Mouse (Mus musculus) midbrain, embryonic 13.5 days (tissue): ENCODE measurements around the gene Ltbp4. TPM values are rescaled to one million over a fixed set of nuclear protein-coding genes. Genes with fewer than 3 reads are reported as not detected.

Experiments used
- ATAC-seq: fragments of 200-750 bp; cut with Nextera tagmentation; 2 replicates; pipeline ENCODE4 v1.8.0; 2017; ENCODE audit warnings: mild to moderate bottlenecking, moderate TSS enrichment, moderate library complexity
- H3K27ac ChIP-seq: fragments of 300-500 bp; sonication (generic); 2 replicates; pipeline ENCODE4 v1.5.1; 2015; ENCODE audit warnings: inconsistent platforms, mild to moderate bottlenecking, moderate library complexity
- H3K27me3 ChIP-seq: fragments of 300-500 bp; sonication (generic); 2 replicates; pipeline ENCODE4 v1.6.1; 2015; ENCODE audit warnings: mild to moderate bottlenecking, inconsistent platforms
- H3K36me3 ChIP-seq: fragments of 300-500 bp; sonication (generic); 2 replicates; pipeline ENCODE4 v1.6.1; 2015; ENCODE audit warnings: mild to moderate bottlenecking, inconsistent platforms
- H3K4me1 ChIP-seq: fragments of 300-500 bp; sonication (generic); replicated peaks from 2 replicates; pipeline ENCODE4 v1.6.1; 2015; ENCODE audit warnings: inconsistent platforms
- H3K4me2 ChIP-seq: fragments of 300-500 bp; sonication (generic); replicated peaks from 2 replicates; pipeline ENCODE4 v1.6.1; 2015; ENCODE audit warnings: moderate library complexity, mild to moderate bottlenecking, inconsistent platforms
- H3K4me3 ChIP-seq: fragments of 300-500 bp; sonication (generic); replicated peaks from 2 replicates; pipeline ENCODE4 v1.5.1; 2015; ENCODE audit warnings: mild to moderate bottlenecking, inconsistent platforms
- H3K9ac ChIP-seq: fragments of 300-500 bp; sonication (generic); replicated peaks from 2 replicates; pipeline ENCODE4 v1.6.1; 2015; ENCODE audit warnings: mild to moderate bottlenecking, inconsistent platforms
- H3K9me3 ChIP-seq: fragments of 300-500 bp; sonication (generic); 2 replicates; pipeline ENCODE4 v1.6.1; 2016; ENCODE audit warnings: mild to moderate bottlenecking, inconsistent platforms
- WGBS: fragments of 180-500 bp; shearing (Covaris S2); methylation state at CpG from one replicate; pipeline ENCODE4 v1.1.7; 2015; 5-methylcytosine and 5-hydroxymethylcytosine counted together
- polyA plus RNA-seq: library from polyadenylated mRNA; unstranded; fragments of >200 nt; fragmentation: Nextera tagmentation; extraction: Ambion mirVana; gene quantifications from 2 replicates; pipeline ENCODE4 v1.2.1, GENCODE M21; 2015

Gene Ltbp4
- polyA plus RNA-seq, 1 experiment from 2014 or later: 9.1 TPM

DNA sequence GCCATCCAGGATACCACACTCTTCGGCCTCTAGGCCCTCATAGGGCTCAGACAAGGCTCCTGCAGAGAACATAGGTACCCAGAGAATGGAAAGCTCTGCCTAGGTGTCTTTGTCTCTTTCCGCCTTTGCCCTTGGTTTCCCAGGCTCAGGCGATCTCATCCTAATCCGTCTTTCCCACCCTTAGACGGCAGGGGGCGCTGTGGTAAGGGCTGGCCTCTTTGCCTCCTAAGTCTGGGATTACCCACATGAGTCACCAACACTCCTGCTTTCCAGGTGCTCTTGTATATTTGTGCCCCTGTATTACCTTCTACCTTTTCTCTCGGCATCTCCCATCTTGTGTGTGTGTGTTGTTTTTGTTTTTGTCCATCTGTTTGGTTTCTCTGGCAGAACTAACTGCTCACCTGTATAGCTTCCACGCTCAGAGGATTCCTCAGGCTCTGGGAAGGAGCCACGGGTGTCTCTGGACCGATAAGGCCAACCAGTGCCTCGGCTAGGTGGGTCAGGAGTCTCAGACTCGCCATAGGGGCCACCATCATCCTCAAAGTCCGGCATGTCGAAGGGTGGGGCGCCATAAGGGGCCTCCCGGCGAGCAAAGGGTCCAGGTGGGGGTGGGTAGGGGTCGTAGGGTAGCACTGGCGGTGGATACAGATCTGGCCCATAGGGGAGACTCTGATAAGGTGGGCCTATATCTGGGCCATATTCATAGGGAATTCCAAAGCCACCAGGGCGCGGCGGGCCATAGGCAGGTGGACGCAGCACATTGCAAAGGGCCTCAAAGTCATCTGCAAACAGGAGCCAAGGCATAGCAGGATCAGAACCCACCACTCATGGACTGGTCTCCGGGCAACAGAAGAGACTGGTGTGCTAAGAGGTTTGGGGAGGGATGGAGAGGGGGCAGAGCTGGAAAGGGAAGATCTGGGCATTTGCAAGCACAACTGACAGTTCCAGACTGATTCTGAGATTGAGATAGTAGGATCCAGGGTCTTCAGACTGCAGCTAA, 31.0 kb downstream of the Ltbp4 start:
- Histone ChIP-seq H3K36me3 (no peaks in the 10 kb centered on the region), H3K4me2 (no peak overlapping the region), H3K9me3 (no peaks in the 10 kb centered on the region), H3K9ac (no peak overlapping the region), H3K27ac (no peak overlapping the region), H3K4me3 (no peak overlapping the region), H3K27me3 (peaks cover 21% of the 10 kb centered on the region), H3K4me1 (peaks cover 10% of the 10 kb centered on the region)
- no peak for ATAC-seq
- 76% methylated on average over 24 of the region's 24 CpGs for WGBS

DNA sequence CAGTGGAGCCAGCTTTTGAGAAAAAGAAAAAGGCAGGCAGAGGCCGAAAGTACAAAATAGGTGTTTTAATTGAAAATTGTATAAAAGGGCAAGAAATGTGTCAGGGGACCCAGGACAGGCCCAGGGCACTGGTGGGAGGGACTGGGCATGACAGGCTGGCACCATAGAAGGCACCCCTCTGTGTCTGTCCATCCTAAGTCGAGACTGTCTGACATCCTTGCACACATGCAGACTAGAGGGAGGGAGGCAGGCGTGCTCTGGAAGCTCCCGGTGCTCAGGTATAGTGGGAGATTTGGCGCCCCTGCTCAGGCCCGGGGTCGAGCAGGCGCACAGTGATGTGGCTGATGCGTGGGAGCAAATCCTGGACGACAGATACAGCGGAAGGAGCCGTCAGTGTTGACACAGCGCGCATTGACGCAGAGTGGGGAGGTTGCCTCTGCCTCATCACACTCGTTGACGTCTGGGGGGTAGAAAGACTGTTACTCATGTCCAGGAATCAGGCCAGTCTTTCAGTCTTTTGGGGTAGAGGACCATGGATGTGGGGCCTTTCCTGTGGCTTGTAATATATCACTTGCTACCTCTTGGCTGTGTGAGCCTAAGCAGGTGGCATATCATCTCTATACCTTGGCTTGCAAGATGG, 32.3 kb downstream of the Ltbp4 start:
- no peak overlapping the region for H3K27ac ChIP-seq
- no peak for ATAC-seq
- 86% methylated on average over 17 of the region's 17 CpGs for WGBS
- H3K36me3 ChIP-seq: no peaks in the 10 kb centered on the region
- peaks cover 5% of the 10 kb centered on the region for H3K4me1 ChIP-seq
- H3K27me3 ChIP-seq: peaks cover 12% of the 10 kb centered on the region
- no peak overlapping the region for H3K4me3 ChIP-seq
- H3K9me3 ChIP-seq: no peaks in the 10 kb centered on the region
- H3K4me2 ChIP-seq: no peak overlapping the region
- no peak overlapping the region for H3K9ac ChIP-seq

DNA sequence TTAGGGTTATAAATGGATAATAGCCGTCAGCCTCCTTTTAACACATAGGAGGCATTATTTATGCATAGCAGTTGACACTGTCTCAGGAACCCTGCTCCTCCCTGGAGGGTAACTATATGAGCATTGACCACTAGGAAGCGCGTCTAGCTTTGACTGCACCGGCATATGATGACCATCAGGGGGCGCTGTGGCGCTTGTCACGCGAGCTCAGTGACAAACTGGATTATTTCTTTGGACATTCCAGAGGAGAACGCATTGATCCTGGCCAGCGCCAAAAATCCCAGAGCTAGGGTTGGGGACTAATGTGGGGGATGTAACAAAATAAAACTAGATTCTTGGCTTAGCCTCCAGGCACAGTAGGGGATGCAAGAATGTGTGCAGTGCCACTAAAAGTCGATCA, 35.3 kb downstream of the Ltbp4 start:
- no peak overlapping the region for H3K4me3 ChIP-seq
- no peak overlapping the region for H3K9ac ChIP-seq
- no peak overlapping the region for H3K4me2 ChIP-seq
- 0 out of 2 replicates have a peak, but pooled peaks have one; percentile 14 for ATAC-seq
- no peak overlapping the region for H3K27ac ChIP-seq
- H3K27me3 ChIP-seq: 0 out of 2 replicates have a peak, but pooled peaks cover 2% of the 10 kb centered on the region
- no peaks in the 10 kb centered on the region for H3K4me1 ChIP-seq
- no peaks in the 10 kb centered on the region for H3K36me3 ChIP-seq
- WGBS: 9% methylated on average over 11 of the region's 11 CpGs
- H3K9me3 ChIP-seq: no peaks in the 10 kb centered on the region

DNA sequence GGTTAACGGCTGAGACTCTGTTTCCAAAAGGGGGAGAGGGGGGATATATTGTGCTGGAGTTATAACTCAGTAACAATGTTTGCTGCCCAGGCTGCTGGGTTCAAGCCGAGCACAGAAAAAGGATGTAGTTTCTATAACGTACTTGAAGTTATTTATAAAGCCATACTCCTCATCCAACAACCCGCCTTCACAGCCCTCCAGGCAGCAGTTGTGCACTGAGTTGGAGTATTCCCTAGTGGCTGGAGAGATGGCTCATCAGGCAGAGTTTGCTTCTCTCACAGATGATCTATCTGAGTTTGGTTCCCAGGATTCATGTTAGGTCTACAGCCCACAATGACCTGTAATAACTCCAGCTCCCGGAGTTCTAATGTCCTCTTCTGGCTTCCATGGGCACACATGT, 36.7 kb downstream of the Ltbp4 start:
- H3K4me1 ChIP-seq: no peaks in the 10 kb centered on the region
- no peak overlapping the region for H3K27ac ChIP-seq
- H3K9ac ChIP-seq: no peak overlapping the region
- 0 out of 2 replicates have a peak, but pooled peaks cover 2% of the 10 kb centered on the region for H3K27me3 ChIP-seq
- H3K36me3 ChIP-seq: no peaks in the 10 kb centered on the region
- no peak overlapping the region for H3K4me3 ChIP-seq
- WGBS: 82% methylated on average over 5 of the region's 5 CpGs
- no peak overlapping the region for H3K4me2 ChIP-seq
- no peaks in the 10 kb centered on the region for H3K9me3 ChIP-seq
- no peak for ATAC-seq

DNA sequence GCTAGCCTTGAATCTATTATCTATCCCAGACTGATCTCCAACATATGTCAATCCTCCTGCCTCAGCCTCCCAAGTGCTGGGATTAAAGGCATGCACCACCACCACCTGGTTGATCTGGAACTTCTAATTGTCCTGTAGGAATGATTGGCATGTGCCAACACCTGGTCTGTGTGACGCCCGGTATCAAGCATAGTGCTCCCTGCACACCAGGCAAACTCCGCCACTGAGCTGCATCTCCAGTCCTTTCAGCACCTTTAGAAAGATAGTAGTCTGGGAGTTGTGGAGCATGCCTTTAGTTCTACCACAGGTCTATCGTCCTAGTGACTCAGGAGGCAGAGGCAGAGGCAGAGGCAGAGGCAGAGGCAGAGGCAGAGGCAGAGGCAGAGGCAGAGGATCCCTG, 37.1 kb downstream of the Ltbp4 start:
- H3K4me1 ChIP-seq: no peaks in the 10 kb centered on the region
- no peak overlapping the region for H3K4me2 ChIP-seq
- H3K36me3 ChIP-seq: no peaks in the 10 kb centered on the region
- H3K27ac ChIP-seq: no peak overlapping the region
- no peak overlapping the region for H3K4me3 ChIP-seq
- no peaks in the 10 kb centered on the region for H3K9me3 ChIP-seq
- ATAC-seq: no peak
- H3K9ac ChIP-seq: no peak overlapping the region
- H3K27me3 ChIP-seq: 0 out of 2 replicates have a peak, but pooled peaks cover 2% of the 10 kb centered on the region
- 90% methylated on average over 4 of the region's 4 CpGs for WGBS

DNA sequence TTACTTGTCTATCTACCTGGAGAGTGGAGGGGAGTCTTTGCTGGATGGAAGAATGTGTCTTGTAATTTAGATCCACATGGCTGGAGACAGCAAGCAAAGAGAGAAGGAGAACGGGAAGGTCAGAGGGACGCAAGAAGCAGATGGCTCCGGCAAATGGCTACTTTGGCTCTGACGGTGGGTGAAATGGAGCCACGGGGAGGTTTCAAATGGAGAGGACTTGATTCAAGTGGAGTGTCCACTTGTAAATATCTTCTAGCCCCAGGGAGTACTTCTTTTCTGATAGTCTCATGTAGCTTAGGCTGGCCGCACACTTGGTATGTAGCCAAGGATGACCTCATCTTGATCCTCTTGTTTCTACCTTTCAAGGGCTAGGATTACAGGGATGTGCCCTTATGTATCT, 38.7 kb downstream of the Ltbp4 start:
- H3K36me3 ChIP-seq: no peaks in the 10 kb centered on the region
- no peak for ATAC-seq
- 0 out of 2 replicates have a peak, but pooled peaks cover 1% of the 10 kb centered on the region for H3K27me3 ChIP-seq
- WGBS: 93% methylated on average over 6 of the region's 6 CpGs
- H3K9ac ChIP-seq: no peak overlapping the region
- no peak overlapping the region for H3K27ac ChIP-seq
- H3K9me3 ChIP-seq: no peaks in the 10 kb centered on the region
- no peak overlapping the region for H3K4me2 ChIP-seq
- H3K4me3 ChIP-seq: no peak overlapping the region
- no peaks in the 10 kb centered on the region for H3K4me1 ChIP-seq

DNA sequence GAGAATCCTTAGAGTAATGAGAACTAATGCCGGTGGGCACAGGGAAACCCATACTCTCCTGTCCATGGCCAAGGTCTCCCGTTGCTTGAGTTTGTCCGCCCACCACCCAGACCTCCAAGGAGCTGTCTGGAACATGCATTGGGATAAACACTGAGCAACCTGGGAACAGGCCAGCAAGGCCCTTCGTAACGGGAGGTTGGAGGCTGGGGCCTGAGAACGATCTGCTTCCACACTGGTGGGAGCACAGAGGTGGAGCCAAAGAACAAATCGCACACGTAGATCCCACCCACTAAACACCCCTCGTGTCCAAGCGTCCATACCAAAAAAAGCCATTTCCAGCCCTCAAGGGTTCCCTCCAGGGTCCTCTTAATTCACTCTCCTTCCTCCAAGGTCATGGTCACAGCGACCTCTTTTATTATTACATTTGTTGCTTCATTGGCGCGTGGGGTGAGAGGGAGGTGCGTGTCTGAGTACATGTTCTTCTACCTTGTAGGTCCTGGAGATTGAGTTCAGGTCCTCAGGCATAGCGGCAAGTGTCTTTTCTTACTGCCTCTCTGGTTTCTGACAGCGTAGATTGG, 39.4 kb downstream of the Ltbp4 start:
- Histone ChIP-seq H3K9me3 (no peaks in the 10 kb centered on the region), H3K27ac (no peak overlapping the region), H3K9ac (no peak overlapping the region), H3K4me2 (no peak overlapping the region), H3K36me3 (no peaks in the 10 kb centered on the region), H3K4me3 (no peak overlapping the region), H3K27me3 (no peaks in the 10 kb centered on the region), H3K4me1 (no peaks in the 10 kb centered on the region)
- no peak for ATAC-seq
- 88% methylated on average over 16 of the region's 16 CpGs for WGBS

DNA sequence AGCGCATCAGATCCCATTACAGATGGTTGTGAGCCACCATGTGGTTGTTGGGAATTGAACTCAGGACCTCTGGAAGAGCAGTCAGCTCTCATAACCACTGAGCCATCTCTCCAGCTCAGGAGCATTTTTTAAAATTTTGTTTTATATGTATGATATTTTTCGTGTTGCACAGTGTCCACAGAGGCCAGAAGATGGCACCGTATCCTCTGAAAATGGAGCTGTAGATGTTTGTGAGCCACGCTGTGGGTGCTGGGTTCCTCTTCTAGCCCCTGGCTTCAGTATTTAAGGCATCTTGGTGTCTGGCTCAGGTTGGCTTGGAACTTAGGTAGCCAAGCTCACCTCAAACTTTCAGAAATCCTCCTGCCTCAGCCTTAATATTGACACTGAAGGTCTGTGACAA, 41.0 kb downstream of the Ltbp4 start:
- Histone ChIP-seq H3K27me3 (no peaks in the 10 kb centered on the region), H3K27ac (no peak overlapping the region), H3K4me1 (no peaks in the 10 kb centered on the region), H3K4me2 (no peak overlapping the region), H3K9me3 (no peaks in the 10 kb centered on the region), H3K4me3 (no peak overlapping the region), H3K9ac (no peak overlapping the region), H3K36me3 (no peaks in the 10 kb centered on the region)
- 90% methylated on average over 4 of the region's 4 CpGs for WGBS
- no peak for ATAC-seq

DNA sequence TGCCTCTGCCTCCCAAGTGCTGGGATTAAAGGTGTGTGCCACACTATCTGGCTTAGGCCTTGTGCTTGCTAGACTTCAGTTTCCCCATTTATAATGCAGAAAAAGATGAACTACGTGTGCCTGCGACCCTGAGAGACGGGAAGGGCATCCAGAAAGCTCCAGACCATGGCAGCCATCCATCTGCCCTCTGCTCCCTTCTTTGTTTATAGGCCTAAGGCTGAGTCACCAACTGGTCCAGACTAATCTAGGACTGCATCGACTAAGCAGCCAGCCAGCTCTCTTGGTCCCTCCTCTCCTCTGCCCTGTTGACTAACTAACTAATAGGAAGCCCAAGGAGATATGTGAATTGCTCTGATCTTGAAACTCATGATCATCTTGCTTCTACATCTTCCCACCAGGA, 41.5 kb downstream of the Ltbp4 start:
- no peak overlapping the region for H3K4me3 ChIP-seq
- H3K9ac ChIP-seq: no peak overlapping the region
- no peak for ATAC-seq
- H3K9me3 ChIP-seq: no peaks in the 10 kb centered on the region
- H3K4me1 ChIP-seq: no peaks in the 10 kb centered on the region
- no peak overlapping the region for H3K4me2 ChIP-seq
- H3K27ac ChIP-seq: no peak overlapping the region
- WGBS: 81% methylated on average over 4 of the region's 4 CpGs
- H3K27me3 ChIP-seq: no peaks in the 10 kb centered on the region
- no peaks in the 10 kb centered on the region for H3K36me3 ChIP-seq

DNA sequence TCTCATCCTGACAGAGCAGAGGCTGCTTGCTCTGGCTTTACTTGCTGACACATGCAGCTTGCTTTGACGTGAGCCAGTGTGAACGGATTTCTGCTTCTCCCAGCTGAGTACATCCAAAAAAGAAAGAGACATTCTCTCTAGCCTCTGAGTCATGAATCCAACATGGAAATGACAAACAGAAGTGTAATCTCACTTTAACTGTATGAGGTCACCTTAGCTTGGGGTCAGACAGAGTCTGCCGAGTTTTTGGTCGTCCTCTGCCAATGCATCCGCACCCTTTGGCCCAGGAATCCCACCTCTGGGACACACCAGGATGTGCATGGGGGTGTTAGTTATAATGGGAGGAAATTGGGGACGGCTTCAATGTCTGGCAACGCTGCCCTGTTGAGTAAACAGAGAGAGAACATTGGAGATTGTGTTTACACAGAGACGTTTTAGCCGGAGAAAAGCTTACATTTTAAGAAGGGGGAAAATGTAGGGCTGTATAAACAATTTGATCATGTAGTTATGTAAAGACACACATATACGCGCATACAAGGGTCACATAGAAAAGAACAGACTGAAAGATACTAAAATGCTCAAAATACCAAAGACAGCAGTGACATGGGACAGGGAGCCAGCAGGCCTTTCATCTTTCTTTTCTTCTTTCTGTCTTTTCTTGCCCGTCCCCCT, 45.6 kb downstream of the Ltbp4 start:
- H3K4me3 ChIP-seq: no peak overlapping the region
- H3K4me2 ChIP-seq: no peak overlapping the region
- no peaks in the 10 kb centered on the region for H3K9me3 ChIP-seq
- H3K27me3 ChIP-seq: no peaks in the 10 kb centered on the region
- no peak for ATAC-seq
- H3K36me3 ChIP-seq: no peaks in the 10 kb centered on the region
- H3K4me1 ChIP-seq: no peaks in the 10 kb centered on the region
- no peak overlapping the region for H3K27ac ChIP-seq
- 71% methylated on average over 12 of the region's 12 CpGs for WGBS
- no peak overlapping the region for H3K9ac ChIP-seq

DNA sequence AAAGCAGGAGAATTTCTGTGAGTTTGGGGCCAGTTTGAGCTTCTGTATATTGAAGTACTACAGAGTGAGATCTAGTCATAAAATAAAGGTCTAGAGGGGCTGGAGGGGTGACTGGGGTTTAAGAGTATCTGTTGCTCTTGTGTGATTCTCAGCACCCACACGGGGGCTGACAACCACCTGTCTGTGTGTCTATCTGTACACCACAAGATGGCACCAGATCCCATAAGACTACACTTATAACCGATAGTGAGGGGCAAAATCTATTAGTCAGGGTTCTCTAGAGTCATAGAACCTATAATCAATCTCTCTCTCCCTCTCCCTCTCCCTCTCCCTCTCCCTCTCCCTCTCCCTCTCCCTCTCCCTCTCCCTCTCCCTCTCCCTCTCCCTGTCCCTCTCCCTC, 46.9 kb downstream of the Ltbp4 start:
- Histone ChIP-seq H3K27me3 (peaks cover 6% of the 10 kb centered on the region; the same call in 1 of the 2 replicates), H3K4me2 (no peak overlapping the region), H3K9me3 (no peaks in the 10 kb centered on the region), H3K27ac (no peak overlapping the region), H3K9ac (no peak overlapping the region), H3K36me3 (no peaks in the 10 kb centered on the region), H3K4me1 (peaks cover under 1% of the 10 kb centered on the region; the same call in 1 of the 2 replicates), H3K4me3 (no peak overlapping the region)
- 66% methylated on average over 2 of the region's 2 CpGs for WGBS
- ATAC-seq: no peak
